Mouse (Mus musculus) adrenal gland, postnatal 4 days (tissue): ENCODE measurements at regions not wholly inside any gene's neighbourhood (a gene's known extent, or its start where the extent isn't known, plus 50 kb on each side); places are given as distances from the start of the nearest gene placed in this dataset.

Experiments used
- DNase-seq, 2 experiments: peaks; one replicate each; pipeline ENCODE4 v3.0.0; 2021 to 2022; ENCODE audit warnings: low spot score in 2 of 2, mixed read lengths in 2 of 2

DNA sequence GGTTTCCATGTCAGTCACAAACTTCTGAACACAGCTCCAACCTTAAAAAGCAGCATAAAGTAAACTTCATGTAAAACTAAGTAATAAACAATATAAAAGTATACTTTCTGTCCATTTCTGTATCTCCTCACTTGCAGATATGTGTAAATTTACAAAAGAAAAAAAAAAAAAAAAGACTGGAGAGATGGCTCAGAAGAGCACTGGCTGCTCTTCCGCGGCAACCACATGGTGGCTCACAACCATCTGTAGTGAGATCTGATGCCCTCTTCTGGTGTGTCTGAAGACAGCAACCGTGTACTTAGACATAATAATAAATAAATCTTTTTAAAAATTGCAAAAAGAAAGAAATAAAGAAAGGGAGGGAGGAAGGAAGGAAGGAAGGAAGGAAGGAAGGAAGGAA is 171.9 kb upstream of the Zpld1 start:
- no peak for DNase-seq

DNA sequence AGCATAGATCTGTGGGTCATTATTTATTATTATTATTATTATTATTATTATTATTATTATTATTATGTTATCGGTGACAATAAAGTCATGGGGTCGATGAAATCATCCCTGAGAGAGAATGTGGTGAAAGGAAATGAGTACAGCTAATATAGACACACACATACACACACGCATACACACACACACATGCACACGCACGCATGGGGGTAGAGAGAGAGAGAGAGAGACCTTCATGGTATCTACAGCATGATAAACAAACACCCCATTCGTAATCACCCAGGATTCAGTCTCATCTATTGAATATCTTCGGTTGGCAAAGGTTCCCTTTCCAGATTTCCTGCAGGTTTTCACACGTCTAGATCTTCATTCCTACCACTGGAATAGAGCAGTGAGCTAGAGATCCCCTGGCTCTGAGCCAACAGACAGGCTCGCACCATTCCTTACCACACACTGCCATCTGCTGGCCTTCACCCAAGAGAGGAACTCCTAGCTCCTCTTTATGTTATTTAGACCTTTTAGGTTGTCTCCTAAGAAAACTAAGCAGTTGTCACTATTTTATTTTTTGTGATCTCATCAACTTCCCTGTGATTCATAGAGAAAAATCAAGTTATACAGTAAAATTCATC is 171.2 kb upstream of the Zpld1 start:
- peak; percentile 42 to 66 for DNase-seq

DNA sequence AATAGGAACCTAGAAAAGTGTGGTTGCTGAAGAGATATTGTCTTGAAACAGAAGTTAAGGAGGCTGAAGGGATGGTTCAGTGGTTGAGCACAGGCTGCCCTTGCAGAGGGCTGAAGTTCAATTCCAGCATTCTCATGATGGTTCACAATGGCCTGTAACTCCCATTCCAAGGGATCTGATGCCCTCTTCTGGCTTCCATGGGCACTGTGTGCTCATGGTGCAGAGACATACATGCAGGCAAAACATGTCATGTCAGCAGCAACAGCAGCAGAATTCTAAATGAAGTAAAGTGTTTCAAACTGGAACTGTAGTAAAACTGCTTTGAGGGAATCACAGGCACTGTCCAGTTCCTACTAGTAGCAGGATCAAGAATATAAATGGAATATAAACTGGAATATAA is 162.7 kb upstream of the Zpld1 start:
- DNase-seq = no peak

DNA sequence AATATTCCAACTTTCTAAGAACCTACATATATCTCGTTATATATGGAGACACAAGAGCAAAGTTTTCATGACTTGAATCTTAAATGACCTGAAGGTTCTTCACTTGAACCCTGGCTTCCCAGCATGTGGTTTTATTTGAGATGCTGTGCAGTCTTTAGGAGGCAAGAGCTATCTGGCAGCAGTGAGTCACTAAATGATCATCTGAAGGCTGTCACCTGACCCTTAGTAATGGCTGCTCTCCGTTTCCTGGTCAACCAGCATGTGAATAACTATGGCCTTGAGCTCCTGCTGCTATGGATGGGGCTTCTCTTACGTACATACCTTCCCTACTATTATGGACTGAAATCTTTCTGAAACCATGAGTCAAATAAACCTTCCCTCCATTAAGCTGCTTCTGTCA is 149.8 kb upstream of the Zpld1 start:
- no peak for DNase-seq

DNA sequence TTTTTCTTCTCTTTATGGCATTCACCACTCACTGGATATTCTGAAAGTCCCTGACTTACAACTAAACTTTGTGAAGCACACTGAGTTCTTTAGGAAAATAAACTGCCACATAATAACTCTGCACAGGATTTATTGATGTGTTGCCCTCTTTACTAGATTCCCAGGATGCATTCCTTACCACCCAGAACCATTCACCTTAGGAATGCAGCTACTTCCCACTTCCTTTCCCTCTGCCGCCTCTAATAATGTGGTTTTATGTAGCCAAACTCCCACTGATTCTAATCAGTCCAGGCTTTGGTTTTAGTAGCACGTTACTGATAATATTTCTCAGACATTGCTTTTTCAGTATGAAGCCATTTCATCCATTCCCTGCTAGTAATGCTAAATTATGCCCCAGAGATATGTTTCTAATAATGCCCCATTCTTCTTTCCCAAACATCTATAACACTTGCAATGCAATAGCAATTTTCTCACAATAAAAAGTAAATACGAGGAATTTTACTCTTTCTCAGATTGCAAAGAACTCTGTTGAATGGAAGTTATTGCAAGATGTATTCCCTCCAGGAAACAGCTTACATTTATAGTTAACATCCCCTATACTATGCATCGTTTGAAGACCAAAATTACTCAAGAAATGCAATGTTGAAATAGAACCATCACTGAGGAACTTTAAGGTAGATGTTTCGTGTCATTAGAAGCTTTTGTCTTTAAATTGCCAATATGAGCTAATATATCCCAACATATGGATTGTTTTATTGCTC is 145.2 kb upstream of the Zpld1 start:
- DNase-seq = no peak

DNA sequence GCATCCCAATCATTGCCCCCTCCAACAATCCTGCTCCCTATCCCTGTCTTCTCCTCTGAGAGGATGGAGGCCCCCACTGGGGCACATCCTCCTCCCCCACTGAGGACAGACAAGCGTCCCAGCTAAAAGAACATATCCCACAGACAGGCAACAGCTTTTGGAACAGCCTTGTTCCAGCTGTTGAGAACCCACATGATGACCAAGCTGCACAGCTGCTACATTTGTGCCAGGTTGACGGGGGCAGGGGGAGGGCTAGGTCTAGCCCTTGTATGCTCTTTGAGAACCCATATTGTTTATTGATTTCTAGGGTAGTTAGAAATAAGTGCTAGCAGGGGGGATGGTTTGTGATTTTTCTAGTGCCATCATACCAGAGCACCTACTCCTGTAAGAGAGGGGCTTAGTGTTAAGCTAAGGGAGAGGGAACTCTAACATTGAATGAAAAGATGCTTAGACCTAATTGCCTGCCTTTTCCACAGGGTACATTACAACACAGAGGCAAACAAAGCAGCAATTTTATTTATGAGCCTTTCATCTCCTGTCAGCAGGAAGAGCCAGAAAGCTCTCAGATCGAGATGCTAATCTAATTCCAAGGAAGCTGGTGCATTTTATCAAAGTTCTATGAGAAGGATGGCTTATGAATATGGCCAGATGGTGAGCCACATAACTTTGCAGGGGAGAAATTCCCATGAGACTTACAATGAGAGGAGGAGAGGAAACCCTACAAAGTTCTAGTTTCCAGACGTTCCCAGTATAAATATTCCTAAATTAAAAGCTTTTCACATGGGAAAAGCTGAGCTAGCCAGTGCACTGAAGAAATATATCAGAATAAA is 137.6 kb upstream of the Zpld1 start:
- DNase-seq = no peak

DNA sequence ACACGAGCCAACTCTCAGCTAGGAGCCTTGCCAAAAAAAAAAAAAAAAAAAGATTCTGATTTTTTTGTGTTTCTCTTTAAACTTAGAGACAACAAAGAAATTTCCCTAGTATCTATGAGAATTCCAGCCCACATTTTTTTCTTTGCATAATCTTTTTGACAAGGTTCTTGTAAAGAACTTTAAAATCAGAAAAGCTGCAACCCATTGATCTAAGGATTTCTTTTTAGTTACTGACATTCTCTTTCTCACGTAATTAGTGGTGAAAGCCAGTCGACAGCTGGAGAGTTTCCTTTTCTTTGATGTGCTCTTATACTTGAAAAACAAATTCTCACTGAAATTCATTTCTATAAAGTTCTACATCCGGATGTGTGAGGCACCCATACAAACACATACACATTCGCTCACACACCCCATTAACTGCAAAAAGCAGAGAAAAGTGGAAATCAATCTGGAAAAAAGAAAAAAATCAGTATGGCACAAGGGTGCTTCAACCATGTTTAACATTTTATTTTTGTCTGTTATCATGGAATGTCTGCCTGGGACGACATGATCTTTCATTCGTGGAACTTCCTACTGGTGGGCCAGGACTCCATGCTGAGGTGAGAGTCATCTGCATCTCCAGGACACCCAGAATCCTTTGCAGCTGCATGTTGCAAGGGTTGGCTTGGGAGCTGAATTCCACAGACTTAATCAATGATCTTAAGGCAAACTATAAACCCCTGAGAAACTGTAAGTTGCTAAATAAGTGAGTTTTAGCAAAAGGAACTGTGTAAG is 124.0 kb upstream of the Zpld1 start:
- DNase-seq = no peak

DNA sequence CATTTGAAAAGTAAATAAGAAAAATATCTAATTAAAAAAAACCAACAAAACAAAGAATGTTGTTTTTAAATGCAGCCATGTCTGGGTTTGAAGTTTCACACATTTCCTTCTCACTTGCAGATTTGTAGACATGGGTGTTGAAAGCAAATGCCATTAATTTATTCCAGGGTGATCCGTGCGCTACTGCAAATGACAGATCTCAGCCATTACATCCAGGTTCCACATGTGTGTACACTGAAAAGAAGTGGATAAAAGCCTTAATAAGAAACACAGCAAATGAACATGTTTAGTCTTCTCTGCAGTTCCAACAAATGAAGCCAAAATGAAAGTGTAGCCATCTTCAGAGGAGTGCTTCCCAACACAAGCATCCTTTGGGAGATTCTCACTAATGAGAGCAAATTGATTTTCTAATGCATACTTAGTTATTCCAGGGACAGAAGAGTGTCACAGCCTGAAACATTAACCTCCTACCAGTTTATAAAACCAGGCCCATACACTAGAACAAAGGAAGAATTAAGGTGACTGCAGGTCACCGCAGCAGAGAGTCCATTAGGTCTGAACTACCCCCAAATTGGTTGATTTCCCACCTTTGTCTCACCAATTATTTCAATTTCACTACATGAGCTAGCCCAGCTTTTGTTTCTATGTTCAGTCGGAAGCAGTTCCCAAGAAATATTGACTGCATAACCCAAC is 123.2 kb upstream of the Zpld1 start:
- no peak for DNase-seq

DNA sequence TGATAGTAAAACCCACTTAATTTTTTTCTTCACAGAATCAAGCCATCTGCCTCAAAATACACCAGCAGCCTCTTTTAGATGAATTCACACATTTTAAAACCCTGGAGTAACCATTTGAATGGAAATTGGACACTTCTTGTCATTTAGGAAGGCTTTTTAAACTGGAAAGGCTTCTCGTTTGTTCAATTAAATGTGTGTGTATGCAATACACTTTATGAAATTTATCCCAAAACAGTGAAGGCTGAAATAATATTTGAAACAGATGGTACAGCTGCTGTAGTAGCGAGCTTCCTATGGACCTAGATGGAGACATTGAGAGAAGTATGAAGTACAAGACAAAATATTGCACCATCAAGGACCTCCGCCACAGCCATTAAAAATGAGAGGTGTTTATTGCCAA is 121.1 kb upstream of the Zpld1 start:
- DNase-seq = no peak

DNA sequence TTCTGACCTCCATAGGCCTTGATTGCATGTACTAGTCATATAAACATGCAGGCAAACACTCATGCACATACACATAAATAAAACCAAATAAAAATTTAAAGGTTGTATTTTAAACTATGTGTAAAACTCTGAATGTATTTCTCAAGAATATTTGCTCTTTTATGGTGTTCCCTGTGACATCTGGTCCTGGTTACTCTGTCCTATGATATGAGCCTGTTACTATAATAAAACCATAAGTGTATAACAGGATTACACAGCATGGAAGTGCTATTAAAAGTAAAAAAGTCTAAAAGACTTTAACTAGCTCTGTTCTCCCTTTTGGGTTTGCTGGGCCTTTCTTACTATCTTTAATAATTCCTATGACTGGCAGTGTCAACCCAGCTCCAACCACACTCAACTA is 103.0 kb upstream of the Zpld1 start:
- no peak for DNase-seq

DNA sequence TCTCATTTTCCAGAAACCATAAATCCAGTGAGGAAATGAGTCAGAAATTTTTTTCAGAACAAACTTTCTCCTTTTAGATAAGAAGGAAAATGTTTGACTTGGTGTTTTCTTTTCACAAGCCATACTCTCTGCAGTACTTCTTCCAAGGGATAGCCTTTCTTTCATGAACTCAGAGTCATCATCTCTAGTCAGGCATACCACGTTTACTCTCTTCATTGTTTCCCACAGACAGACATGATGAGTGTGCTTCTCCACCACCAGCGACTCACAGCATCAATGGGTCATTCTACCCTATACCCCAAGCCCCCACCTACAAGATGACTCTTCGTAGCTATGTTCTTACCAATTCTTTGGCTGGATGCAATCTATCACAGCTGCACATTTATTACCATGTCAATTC is 97.1 kb upstream of the Zpld1 start:
- no peak for DNase-seq

DNA sequence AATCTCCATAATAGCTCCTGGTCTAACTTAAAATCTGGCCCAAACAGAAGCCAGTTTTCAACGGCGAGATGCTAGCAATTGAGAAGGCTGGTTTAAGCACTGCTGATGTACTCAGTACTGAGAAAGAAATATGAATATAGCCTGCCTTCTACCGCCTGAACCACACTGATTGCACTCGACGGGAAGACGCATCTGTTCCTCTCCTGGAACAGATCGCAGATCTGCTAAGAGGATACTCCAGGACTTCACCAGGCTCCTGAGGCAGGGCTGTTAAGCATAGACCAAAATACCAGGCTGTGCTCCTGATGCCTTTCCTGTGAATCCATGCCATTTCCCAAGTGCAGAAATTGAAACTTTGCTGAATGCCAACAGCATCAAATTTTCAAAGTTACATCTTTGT is 92.6 kb upstream of the Zpld1 start:
- DNase-seq = no peak

DNA sequence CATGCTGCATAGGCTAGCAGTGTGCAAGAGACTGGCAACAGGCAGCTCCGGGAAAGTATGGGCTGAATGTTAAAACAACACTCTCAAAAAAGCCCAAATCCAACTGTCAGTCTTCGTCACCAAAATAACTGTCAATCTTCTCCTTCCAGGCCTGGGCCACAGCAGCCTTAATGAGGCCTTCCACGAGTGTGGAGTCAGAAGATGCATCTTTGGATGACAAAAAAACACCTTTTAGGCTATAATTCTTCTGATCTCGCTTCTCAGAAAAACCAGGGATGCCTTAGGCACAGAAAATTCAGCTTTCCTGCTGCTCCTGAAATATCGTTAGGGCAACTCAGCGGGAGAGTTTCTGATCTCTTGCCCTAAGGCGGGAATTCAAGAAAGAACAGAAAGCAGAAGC is 82.2 kb upstream of the Zpld1 start:
- no peak for DNase-seq

DNA sequence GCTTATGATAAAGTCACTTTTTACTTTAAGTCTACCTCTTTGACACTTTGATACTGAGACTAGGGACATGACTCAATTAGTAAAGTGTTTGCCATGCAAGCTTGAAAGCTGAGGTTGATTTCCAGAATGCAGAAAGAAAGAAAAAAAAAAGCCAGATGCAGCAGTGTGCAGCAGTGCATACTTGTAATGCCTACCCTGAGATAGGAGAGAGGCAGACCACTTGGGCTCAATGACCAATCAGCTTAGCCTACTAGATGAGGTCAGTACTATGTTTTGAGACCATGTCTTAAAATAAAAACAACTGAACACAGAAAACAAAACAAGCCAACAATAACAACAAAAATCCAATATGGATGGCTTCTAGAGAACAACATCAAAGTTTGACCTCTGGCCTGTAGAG is 81.4 kb upstream of the Zpld1 start:
- DNase-seq = no peak

DNA sequence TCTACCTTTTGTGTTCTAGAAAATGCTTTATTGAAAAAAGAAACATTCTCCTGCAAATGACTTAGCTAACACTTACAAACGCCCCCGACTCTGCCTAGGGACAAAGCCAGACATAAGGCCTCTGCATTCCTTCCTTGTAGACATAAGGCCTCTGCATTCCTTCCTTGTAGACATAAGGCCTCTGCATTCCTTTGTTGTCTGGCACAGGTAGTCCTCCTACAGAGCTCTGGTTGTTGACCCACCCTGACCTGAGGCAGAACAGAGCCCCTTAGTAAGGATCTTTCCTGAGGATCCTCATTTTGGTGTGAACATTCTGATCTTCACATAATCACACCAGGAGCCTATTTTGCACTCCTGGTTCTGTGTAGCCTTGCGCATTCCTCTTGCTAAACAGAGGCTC is 80.9 kb upstream of the Zpld1 start:
- no peak for DNase-seq

DNA sequence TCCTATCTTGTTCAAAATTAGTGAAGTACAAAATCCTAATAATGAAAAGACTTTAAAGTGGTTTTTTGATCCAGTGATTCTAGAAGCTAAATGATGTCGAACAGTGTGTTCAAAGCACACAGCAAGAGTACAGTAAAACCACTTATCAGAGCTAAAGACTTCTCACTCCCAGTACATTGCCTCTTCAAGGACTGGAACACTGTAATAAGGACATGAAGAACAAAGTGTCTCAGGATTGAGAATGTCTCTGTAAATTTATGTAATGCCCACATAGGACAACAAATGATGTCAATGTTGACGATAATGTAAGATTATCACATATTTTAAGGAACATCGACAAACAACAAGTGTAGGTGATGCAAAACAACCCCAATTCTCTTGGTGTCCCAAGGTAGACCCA is 78.1 kb upstream of the Zpld1 start:
- DNase-seq = no peak

DNA sequence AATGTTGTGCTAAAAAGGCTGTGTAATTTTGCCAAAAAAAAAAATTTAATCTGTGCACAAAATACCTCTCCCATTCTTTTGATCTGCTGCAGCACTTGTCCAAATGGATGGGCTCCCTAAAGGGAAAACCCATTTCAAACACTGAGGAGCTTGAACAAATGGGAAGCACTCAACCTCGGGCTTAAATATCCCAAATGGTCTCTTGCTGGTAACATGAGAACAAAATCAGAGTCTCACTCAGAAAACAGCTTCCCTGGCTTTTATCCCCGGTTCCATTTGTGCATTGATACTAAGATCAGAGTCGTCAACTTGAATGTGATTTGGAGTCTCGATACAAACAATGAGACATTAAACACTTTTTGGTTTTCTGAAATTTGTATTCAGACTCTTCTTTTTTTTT is 59.9 kb upstream of the Zpld1 start:
- DNase-seq = no peak

DNA sequence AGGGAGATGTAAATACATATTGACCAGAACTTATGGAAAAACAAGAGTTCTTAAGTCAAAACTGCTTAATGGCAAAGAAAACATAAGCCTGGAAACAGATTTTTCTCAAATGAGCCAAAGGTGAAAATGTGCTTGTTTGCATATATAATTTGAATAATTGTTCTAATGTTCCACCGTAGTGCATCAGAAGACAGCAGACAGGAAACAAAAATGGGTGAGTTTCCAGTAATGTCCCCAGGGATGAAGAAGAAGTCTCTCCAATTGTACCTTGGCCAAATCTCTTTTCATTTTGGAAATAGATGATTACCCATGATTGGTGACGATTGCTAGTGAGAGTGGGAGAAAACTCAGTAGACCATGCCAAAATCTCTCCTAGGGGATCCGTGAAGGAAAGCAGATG is 58.3 kb upstream of the Zpld1 start:
- no peak for DNase-seq
